Mouse (Mus musculus): Measurements from ENCODE around the gene Cfap299.

Gene Cfap299

GRCm38 (mm10) chr5:98380360-98380759 lies 51.3 kb downstream of the Cfap299 start:
- no peak for DNase-seq

- no peak for DNase-seq
Measured at GRCm38 (mm10) chr5:98387054-98387453, 58.0 kb downstream of the Cfap299 start.

GRCm38 (mm10) chr5:98402165-98402564 lies 73.1 kb downstream of the Cfap299 start:
- DNase-seq = no peak

- DNase-seq = no peak
Measured at GRCm38 (mm10) chr5:98410060-98410459, 81.0 kb downstream of the Cfap299 start.

- no peak for DNase-seq
Measured at GRCm38 (mm10) chr5:98416385-98417145, 87.5 kb downstream of the Cfap299 start.

GRCm38 (mm10) chr5:98424965-98425364 lies 95.9 kb downstream of the Cfap299 start:
- DNase-seq = no peak

- no peak for DNase-seq
Measured at GRCm38 (mm10) chr5:98426112-98426511, 97.0 kb downstream of the Cfap299 start.

GRCm38 (mm10) chr5:98430060-98430459 lies 101.0 kb downstream of the Cfap299 start:
- DNase-seq = no peak

GRCm38 (mm10) chr5:98438686-98439085 lies 109.6 kb downstream of the Cfap299 start:
- no peak for DNase-seq

- no peak for DNase-seq
Measured at GRCm38 (mm10) chr5:98446771-98447462, 117.8 kb downstream of the Cfap299 start.

GRCm38 (mm10) chr5:98449873-98450272 lies 120.8 kb downstream of the Cfap299 start:
- no peak for DNase-seq

GRCm38 (mm10) chr5:98466882-98467535 lies 137.9 kb downstream of the Cfap299 start:
- no peak for DNase-seq

GRCm38 (mm10) chr5:98470052-98470451 lies 140.9 kb downstream of the Cfap299 start:
- DNase-seq = no peak

- DNase-seq = no peak
Measured at GRCm38 (mm10) chr5:98476539-98476938, 147.4 kb downstream of the Cfap299 start.

GRCm38 (mm10) chr5:98477261-98477660 lies 148.2 kb downstream of the Cfap299 start:
- no peak for DNase-seq

- DNase-seq = no peak
Measured at GRCm38 (mm10) chr5:98483507-98483906, 154.4 kb downstream of the Cfap299 start.

GRCm38 (mm10) chr5:98485189-98485588 lies 156.1 kb downstream of the Cfap299 start:
- DNase-seq = no peak

- DNase-seq = no peak
Measured at GRCm38 (mm10) chr5:98498317-98498716, 169.2 kb downstream of the Cfap299 start.

- DNase-seq = no peak
Measured at GRCm38 (mm10) chr5:98516214-98516613, 187.1 kb downstream of the Cfap299 start.

GRCm38 (mm10) chr5:98520118-98520517 lies 191.0 kb downstream of the Cfap299 start:
- DNase-seq = no peak

- no peak for DNase-seq
Measured at GRCm38 (mm10) chr5:98522270-98522977, 193.3 kb downstream of the Cfap299 start.

GRCm38 (mm10) chr5:98523050-98523449 lies 193.9 kb downstream of the Cfap299 start:
- no peak for DNase-seq

- DNase-seq = no peak
Measured at GRCm38 (mm10) chr5:98523783-98524182, 194.7 kb downstream of the Cfap299 start.
